In the genomic region with DNA sequence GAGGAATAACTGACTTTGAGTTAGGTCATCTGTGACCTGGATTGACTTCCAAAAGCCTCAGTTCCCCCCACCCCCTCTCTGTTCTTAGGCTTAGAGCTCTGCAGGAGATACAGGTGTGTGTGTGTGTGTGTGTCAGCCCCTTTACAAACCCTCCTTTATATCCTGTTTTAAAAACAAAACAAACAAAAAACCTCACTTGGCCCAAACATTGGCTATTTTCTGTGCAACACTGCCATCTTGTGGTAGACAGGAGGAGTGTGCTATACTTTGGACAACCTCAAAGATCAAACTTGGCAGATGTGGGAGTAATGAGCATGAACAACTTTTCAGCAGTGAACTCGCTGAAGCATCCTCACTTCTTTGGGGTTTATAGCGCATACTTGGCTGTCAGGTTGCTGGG, we compare ENCODE assay signal across 9 mouse cellular contexts.
DNase-seq lines count a peak whose midpoint lies in the region; ATAC-seq lines count a peak whose summit lies in the region.
"Had no signal": no experiment of that assay in that cellular context is flagged by ENCODE, and none has a peak within 500 bp of the region (broad histone marks: within the 10 kb centered on the region; RNA-seq: fewer than 3 reads in every experiment).

No protein-coding gene starts in this region.

- H3K4me1 ChIP-seq in limb, embryonic 10.5 days, result peaks cover 27% of the 10 kb centered on the region
- H3K4me1 ChIP-seq in neural tube, embryonic 11.5 days (ENCODE audit: control insufficient read depth, insufficient read depth, low read length), result no peaks in the 10 kb centered on the region
- H3K4me1 ChIP-seq: heart, embryonic 15.5 days had no signal

- H3K36me3 ChIP-seq in limb, embryonic 10.5 days, result no peaks in the 10 kb centered on the region
- H3K36me3 ChIP-seq in neural tube, embryonic 11.5 days (ENCODE audit: control insufficient read depth, insufficient read depth, low read length), result no peaks in the 10 kb centered on the region
- H3K36me3 ChIP-seq: heart, embryonic 15.5 days had no signal

- H3K9ac ChIP-seq in neural tube, embryonic 11.5 days (ENCODE audit: low read length), result no peak overlapping the region
- H3K9ac ChIP-seq: heart, embryonic 15.5 days had no signal

- 8% methylated on average over 2 of the region's 2 CpGs for WGBS in limb, embryonic 10.5 days
- 3% methylated on average over 2 of the region's 2 CpGs for WGBS in neural tube, embryonic 11.5 days

- peak; percentile 52 to 58 for DNase-seq in right cerebral cortex, adult 2 months (ENCODE audit: low spot score in 2 of 2)
- DNase-seq in right cerebral cortex, postnatal 36 days (ENCODE audit: low spot score in 2 of 2), result no peak
- DNase-seq in T-cell, adult 2 months (ENCODE audit: low spot score), result peak; percentile 44
- DNase-seq in cerebellum, postnatal 14 days, result peak; percentile 69 to 71
- DNase-seq in limb, embryonic 10.5 days (ENCODE audit: low spot score), result peak; percentile 66
- DNase-seq in neural tube, embryonic 11.5 days (ENCODE audit: low spot score), result peak; percentile 50
- no peak for DNase-seq in spleen, postnatal 4 days (ENCODE audit: low spot score in 2 of 2)

- H3K27me3 ChIP-seq in limb, embryonic 10.5 days (ENCODE audit: low read depth, poor library complexity, severe bottlenecking), result no peaks in the 10 kb centered on the region
- H3K27me3 ChIP-seq in neural tube, embryonic 11.5 days (ENCODE audit: control insufficient read depth, insufficient read depth, low read length), result no peaks in the 10 kb centered on the region

- H3K4me2 ChIP-seq in neural tube, embryonic 11.5 days (ENCODE audit: low read depth), result no peak overlapping the region
- H3K4me2 ChIP-seq: heart, embryonic 15.5 days had no signal

- no peak overlapping the region for H3K4me3 ChIP-seq in limb, embryonic 10.5 days
- no peak overlapping the region for H3K4me3 ChIP-seq in neural tube, embryonic 11.5 days (ENCODE audit: low read depth, low read length)
- H3K4me3 ChIP-seq: heart, embryonic 15.5 days had no signal

- H3K27ac ChIP-seq in limb, embryonic 10.5 days, result peak overlapping the region; percentile 72
- H3K27ac ChIP-seq in neural tube, embryonic 11.5 days (ENCODE audit: low read depth, low read length), result no peak overlapping the region
- H3K27ac ChIP-seq: heart, embryonic 15.5 days had no signal

- H3K9me3 ChIP-seq in limb, embryonic 10.5 days (replicated peaks), result no peaks in the 10 kb centered on the region
- no peaks in the 10 kb centered on the region for H3K9me3 ChIP-seq in neural tube, embryonic 11.5 days (ENCODE audit: control insufficient read depth, low read length)
- H3K9me3 ChIP-seq: heart, embryonic 15.5 days had no signal

- peak; percentile 49 to 62; a peak in 3 of 4 replicates for ATAC-seq in hematopoietic stem cell, adult 5-6 weeks (replicated peaks in 1 of 2; ENCODE audit: insufficient read depth in 1 of 2, low FRiP score in 2 of 2, low TSS enrichment in 1 of 2, low read depth in 1 of 2, poor library complexity in 2 of 2, severe bottlenecking in 2 of 2)
- no peak for ATAC-seq in neural tube, embryonic 11.5 days (ENCODE audit: insufficient read depth, low FRiP score, low TSS enrichment)

Comparison
In these comparisons a context has a peak if more than half of its experiments do, and no peak if none do; other contexts are left out.
1. DNase-seq: peak in right cerebral cortex, adult 2 months (2 of 2), T-cell, adult 2 months (single experiment), cerebellum, postnatal 14 days (2 of 2), limb, embryonic 10.5 days (single experiment) and neural tube, embryonic 11.5 days (single experiment); none in right cerebral cortex, postnatal 36 days (0 of 2) and spleen, postnatal 4 days (0 of 2).